Mouse (Mus musculus) spleen, adult 18-20 months (tissue): ENCODE results near the gene Rspo1.

Experiments
- DNase-seq, 2 experiments: peaks; one replicate each; pipeline ENCODE4 v3.0.0; 2022; ENCODE audit warnings: mixed read lengths in 2 of 2

The Rspo1 gene

GRCm38 (mm10) chr4:125044454-125044853 lies 58.2 kb downstream of the Rspo1 start:
- no peak for DNase-seq

- no peak for DNase-seq
Measured at GRCm38 (mm10) chr4:125055385-125055784, 69.2 kb downstream of the Rspo1 start.

- no peak for DNase-seq
Measured at GRCm38 (mm10) chr4:125056476-125056875, 70.2 kb downstream of the Rspo1 start.

- no peak for DNase-seq
Measured at GRCm38 (mm10) chr4:125057273-125057672, 71.0 kb downstream of the Rspo1 start.

GRCm38 (mm10) chr4:125058033-125058432 lies 71.8 kb downstream of the Rspo1 start:
- no peak for DNase-seq
